Mouse (Mus musculus): Measurements from ENCODE around the gene Myo15b.

- TF ChIP-seq CTCF (conservative IDR thresholded peaks at IDR 0.05; ENCODE audit: low read length) (no peak), NANOG (IDR thresholded peaks at IDR 0.05; ENCODE audit: borderline replicate concordance, low read length) (no peak), POU5F1 (IDR thresholded peaks at IDR 0.05; ENCODE audit: borderline replicate concordance, low read length) (no peak)
These were observed at the start of gene Myo15b for GRCm38 (mm10) chr11:115858354-115858753.

Measured in E14TG2a.4 (cell line).